Mouse (Mus musculus) skeletal muscle tissue, postnatal 0 days (tissue): Measurements from ENCODE around the gene Sec24d. TPM values are rescaled to one million over a fixed set of nuclear protein-coding genes. Genes with fewer than 3 reads are reported as not detected.

Experiments used
- polyA plus RNA-seq: library from polyadenylated mRNA; unstranded; fragments of >200 nt; fragmentation: Nextera tagmentation; extraction: Ambion mirVana; gene quantifications from 2 replicates; pipeline ENCODE4 v1.2.1, GENCODE M21; 2015

Sec24d gene
- polyA plus RNA-seq = 38.1 and 47.7 TPM in 2 replicates

DNA sequence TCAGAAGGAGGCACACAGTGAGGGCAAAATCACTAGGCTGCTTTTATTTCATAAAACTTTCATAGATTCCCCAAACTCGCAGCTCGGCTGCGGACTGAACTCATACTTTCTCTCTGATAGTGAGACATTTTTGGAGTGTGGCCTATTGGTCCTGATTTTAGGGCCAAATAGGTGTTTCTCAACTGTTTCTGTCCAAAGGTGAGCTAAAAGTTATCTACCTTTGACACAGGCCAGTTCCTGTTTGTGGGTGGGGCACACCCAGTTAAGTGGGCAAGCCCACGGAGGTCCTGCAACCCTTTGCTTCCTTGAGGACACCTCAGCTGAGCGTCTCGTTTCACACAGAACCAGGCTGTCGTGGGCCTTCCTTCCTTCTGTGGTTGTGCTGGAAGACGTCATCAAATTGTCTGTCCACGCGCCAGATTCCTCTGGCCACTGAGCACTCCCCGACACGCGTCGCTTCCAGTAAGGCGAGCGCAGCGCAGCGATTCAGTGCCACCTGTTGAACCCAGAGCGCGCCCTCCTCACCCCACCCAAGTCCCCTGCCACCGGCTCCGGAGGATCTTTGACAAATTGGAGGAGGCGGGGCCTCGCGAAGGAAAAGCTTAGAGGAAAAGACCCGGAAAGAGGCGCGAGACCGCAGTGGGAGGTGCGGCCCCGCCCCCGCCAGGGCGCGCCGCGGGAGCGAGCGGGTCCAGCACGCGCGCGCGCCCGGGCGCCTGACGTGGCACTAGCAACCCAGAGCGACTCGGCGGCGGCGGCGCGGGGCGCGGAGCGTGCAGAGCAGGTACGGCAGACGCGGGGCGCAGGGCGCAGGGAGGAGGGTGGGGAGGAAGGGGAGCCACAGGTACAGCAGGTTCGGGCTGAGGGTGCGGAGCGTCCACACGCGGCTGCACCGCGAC is at the start of gene Sec24d:
Gene Sec24d, plus strand, starts transcription at position 703 of the 899 bp plus-strand sequence.

DNA sequence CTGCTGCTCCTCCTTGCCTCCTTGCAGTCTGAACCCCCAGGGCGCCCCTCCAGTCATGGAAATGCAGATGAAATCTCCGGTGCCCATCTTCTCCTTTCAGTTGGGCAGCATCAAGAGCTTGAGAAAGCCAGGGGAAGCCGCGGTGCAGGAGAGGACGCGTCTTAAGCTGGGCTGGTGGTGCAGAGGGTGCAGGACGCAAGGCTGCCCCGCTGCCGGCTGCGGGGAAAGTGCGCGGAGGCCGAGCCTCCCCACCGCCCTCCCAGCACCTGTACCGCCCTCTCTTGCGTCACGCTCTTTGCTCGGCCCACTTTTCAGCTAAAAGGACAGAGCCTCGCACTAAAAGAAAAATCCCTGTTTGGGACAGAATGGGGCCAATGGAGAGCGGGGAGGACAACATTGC is 31.3 kb upstream of the Sec24d start, which contains the start of gene Synpo2:
Gene Synpo2, minus strand, starts transcription at position 229 of the 400 bp plus-strand sequence.

DNA sequence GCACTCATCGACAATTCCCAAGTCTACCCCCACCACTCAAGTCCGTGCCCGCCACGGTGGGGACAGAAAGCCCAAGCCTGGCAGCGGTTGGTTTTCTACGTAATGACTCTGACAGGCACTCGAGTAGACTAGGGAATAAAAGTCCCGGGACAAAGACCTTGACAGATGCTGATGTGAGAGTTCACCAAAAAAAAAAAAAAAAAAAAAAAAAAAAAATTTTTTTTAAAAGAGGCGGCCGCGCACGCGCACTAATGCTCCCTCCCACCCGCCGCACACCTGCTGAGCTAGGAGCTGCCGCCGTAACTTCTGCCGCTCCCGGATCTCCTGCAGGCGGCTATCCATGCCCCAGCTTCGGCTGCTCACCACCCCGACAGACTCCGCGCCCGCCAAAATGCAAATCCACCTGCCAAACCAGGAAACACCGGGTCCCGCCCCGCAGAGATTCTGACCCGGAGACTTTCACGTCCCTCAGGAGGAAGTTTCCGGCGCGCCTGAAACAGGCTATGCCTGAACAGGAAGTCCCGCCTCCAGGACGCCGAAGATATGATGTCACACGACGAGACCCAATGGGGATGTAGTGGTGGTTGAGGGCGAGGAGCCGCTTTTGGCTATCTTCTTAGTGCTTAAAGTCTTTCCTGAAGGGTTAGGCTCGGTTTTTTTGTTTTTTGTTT is 118.4 kb downstream of the Sec24d start, which contains the start of gene Mettl14:
Gene Mettl14, minus strand, starts transcription at position 623 of the 671 bp plus-strand sequence.

Other genes with a start within 250 kb of the Sec24d start
- gene Myoz2, start 232.4 kb upstream of the Sec24d start, polyA plus RNA-seq = 759 and 808 TPM in 2 replicates
- gene Synpo2, start 31.3 kb upstream of the Sec24d start, polyA plus RNA-seq = 61.7 and 72.5 TPM in 2 replicates
- gene Mettl14, start 118.7 kb downstream of the Sec24d start, polyA plus RNA-seq = 10.2 and 11.0 TPM in 2 replicates
- gene Prss12, start 179.5 kb downstream of the Sec24d start, polyA plus RNA-seq = 5.9 and 8.1 TPM in 2 replicates